Mouse (Mus musculus): ENCODE results near the gene Tsfm.

DNA sequence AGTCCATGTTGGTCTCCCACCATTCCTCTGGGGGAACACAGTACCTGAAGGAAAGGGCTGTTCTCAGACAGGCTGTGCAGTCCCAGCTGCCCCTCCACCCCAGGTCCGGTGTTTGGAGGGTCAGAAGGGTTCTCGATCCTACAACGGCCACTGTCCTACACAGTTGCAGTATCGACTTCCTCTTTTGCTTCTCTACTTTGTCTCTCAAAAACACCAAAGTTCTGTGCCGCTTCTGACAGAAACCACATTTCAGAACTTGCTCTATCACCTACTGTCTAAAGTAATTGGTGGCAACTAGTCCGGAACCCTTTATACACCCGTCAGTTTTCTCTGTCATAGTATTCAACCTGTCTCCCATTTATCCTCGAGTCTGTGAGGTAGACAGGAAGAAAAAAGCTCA is 24.8 kb upstream of the Tsfm start:
- no peak for TF ChIP-seq CTCF (IDR thresholded peaks at IDR 0.05; ENCODE audit: insufficient read depth, low read depth, low read length)
- TF ChIP-seq POLR2A (IDR thresholded peaks at IDR 0.05; ENCODE audit: insufficient read depth, low read depth, low read length) = no peak

All from olfactory bulb, adult 2 months (tissue).